Mouse (Mus musculus) lung, embryonic 14.5 days (tissue): ENCODE results near the gene Pdap1. TPM values are rescaled to one million over a fixed set of nuclear protein-coding genes. Genes with fewer than 3 reads are reported as not detected.
"Not testable (repeated sequence)": the region's sequence is repeated elsewhere in the genome, so short reads cannot be mapped to it uniquely, and the experiment has no call there.

Source experiments
- ATAC-seq: fragments of 200-750 bp; cut with Nextera tagmentation; 2 replicates; pipeline ENCODE4 v1.8.0; 2017; ENCODE audit warnings: mild to moderate bottlenecking, moderate TSS enrichment, moderate library complexity; ENCODE audit not compliant: insufficient read depth
- DNase-seq: peaks from one replicate; pipeline ENCODE4 v3.0.0-alpha.2; 2015
- H3K27ac ChIP-seq: fragments of 300-500 bp; sonication (generic); 2 replicates; pipeline ENCODE4 v1.5.1; 2014; ENCODE audit warnings: low read depth, mild to moderate bottlenecking, moderate library complexity
- H3K27me3 ChIP-seq: fragments of 300-500 bp; sonication (generic); 2 replicates; pipeline ENCODE4 v1.6.1; 2014; ENCODE audit warnings: low read length, control low read depth; ENCODE audit not compliant: insufficient read depth
- H3K36me3 ChIP-seq: fragments of 300-500 bp; sonication (generic); 2 replicates; pipeline ENCODE4 v1.6.1; 2014; ENCODE audit warnings: control low read depth; ENCODE audit not compliant: insufficient read depth
- H3K4me1 ChIP-seq: fragments of 300-500 bp; sonication (generic); 2 replicates; pipeline ENCODE4 v1.6.1; 2014; ENCODE audit warnings: antibody characterized with exemption, control low read depth; ENCODE audit not compliant: insufficient read depth
- H3K4me2 ChIP-seq: fragments of 300-500 bp; sonication (generic); 2 replicates; pipeline ENCODE4 v1.6.1; 2014; ENCODE audit warnings: mild to moderate bottlenecking
- H3K4me3 ChIP-seq: fragments of 300-500 bp; sonication (generic); 2 replicates; pipeline ENCODE4 v1.5.1; 2014; ENCODE audit warnings: low read depth, low read length
- H3K9ac ChIP-seq: fragments of 300-500 bp; sonication (generic); 2 replicates; pipeline ENCODE4 v1.6.1; 2014
- H3K9me3 ChIP-seq: fragments of 300-500 bp; sonication (generic); 2 replicates; pipeline ENCODE4 v1.6.1; 2016; ENCODE audit warnings: low read depth, low read length, control low read depth
- CTCF ChIP-seq: IDR thresholded peaks from 2 replicates; pipeline ENCODE4 v1.5.1; 2016; ENCODE audit warnings: antibody characterized with exemption, low read depth
- WGBS: fragments of 180-500 bp; shearing (Covaris S2); extraction: QIAGEN DNeasy Blood & Tissue Kit; methylation state at CpG from one replicate; pipeline ENCODE4 v1.1.7; 2014; 5-methylcytosine and 5-hydroxymethylcytosine counted together
- polyA plus RNA-seq: library from polyadenylated mRNA; unstranded; fragments of >200 nt; fragmentation: Nextera tagmentation; extraction: Ambion mirVana; gene quantifications from 2 replicates; pipeline ENCODE4 v1.2.1, GENCODE M21; 2014

The Pdap1 gene
- polyA plus RNA-seq, 1 experiment from 2014 or later = 107 TPM

DNA sequence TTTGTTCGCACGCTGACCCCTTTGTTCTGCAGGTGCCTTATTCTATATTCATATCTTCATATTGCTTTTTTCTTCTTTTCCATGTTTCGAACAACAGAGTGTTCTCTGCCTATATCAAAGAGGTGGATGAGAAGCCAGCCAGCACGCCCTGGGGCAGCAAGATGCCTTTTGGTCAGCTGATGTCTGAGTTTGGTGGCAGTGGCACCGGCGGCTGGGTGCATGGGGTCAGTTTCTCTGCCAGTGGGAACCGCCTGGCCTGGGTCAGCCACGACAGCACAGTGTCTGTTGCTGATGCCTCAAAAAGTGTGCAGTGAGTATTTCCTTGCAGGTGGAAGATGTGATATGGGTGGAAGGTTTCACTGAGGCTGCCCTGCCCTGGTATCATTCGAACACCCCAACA, 39.1 kb downstream of the Pdap1 start:
- H3K4me2 ChIP-seq = no peak overlapping the region
- H3K4me1 ChIP-seq = no peaks in the 10 kb centered on the region
- no peak overlapping the region for H3K9ac ChIP-seq
- TF ChIP-seq CTCF = no peak
- 92% methylated on average over 9 of the region's 9 CpGs for WGBS
- no peaks in the 10 kb centered on the region for H3K9me3 ChIP-seq
- H3K36me3 ChIP-seq = peaks cover 75% of the 10 kb centered on the region
- ATAC-seq (no peak), DNase-seq (no peak)
- no peaks in the 10 kb centered on the region for H3K27me3 ChIP-seq
- no peak overlapping the region for H3K27ac ChIP-seq
- H3K4me3 ChIP-seq = no peak overlapping the region

DNA sequence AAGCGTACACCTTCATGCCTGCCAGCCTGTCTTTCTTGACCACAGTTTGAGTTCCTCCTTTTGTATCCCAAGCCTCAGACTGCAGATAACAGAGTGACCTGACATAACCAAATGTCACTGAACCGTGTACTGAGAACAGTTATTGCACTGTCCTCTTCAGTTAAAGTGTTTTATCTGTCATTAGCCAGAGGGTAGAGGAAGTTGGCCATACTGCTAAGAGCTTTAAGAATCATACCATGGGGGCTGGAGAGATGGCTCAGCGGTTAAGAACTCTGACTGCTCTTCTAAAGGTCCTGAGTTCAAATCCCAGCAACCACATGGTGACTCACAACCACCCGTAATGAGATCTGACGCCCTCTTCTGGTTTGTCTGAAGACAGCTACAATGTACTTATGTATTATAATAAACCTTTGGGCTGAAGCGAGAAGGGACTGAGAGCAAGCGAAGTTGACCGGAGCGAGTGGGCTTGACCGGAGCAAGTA, 41.7 kb downstream of the Pdap1 start:
- Histone ChIP-seq H3K4me1 (no peaks in the 10 kb centered on the region), H3K4me3 (no peak overlapping the region), H3K9me3 (no peaks in the 10 kb centered on the region), H3K27ac (no peak overlapping the region), H3K27me3 (no peaks in the 10 kb centered on the region), H3K4me2 (no peak overlapping the region), H3K36me3 (peaks cover 76% of the 10 kb centered on the region), H3K9ac (no peak overlapping the region)
- TF ChIP-seq CTCF = no peak
- 87% methylated on average over 10 of the region's 10 CpGs for WGBS
- ATAC-seq (no peak), DNase-seq (no peak)

GRCm38 (mm10) chr5:145096195-145096594, 43.8 kb downstream of the Pdap1 start:
- Histone ChIP-seq H3K4me3 (no peak overlapping the region), H3K36me3 (peaks cover 78% of the 10 kb centered on the region), H3K27me3 (no peaks in the 10 kb centered on the region), H3K9ac (no peak overlapping the region), H3K4me2 (no peak overlapping the region), H3K27ac (no peak overlapping the region), H3K4me1 (no peaks in the 10 kb centered on the region), H3K9me3 (no peaks in the 10 kb centered on the region)
- ATAC-seq (no peak), DNase-seq (no peak)
- 86% methylated on average over 4 of the region's 4 CpGs for WGBS
- no peak for TF ChIP-seq CTCF

GRCm38 (mm10) chr5:145089878-145090277, 50.2 kb downstream of the Pdap1 start:
- Histone ChIP-seq H3K4me1 (no peaks in the 10 kb centered on the region), H3K4me2 (no peak overlapping the region), H3K27ac (no peak overlapping the region), H3K9ac (no peak overlapping the region), H3K9me3 (no peaks in the 10 kb centered on the region), H3K36me3 (peaks cover 43% of the 10 kb centered on the region), H3K27me3 (no peaks in the 10 kb centered on the region), H3K4me3 (no peak overlapping the region)
- no peak for TF ChIP-seq CTCF
- WGBS = 79% methylated on average over 3 of the region's 3 CpGs
- no peak for ATAC-seq
- no peak for DNase-seq

DNA sequence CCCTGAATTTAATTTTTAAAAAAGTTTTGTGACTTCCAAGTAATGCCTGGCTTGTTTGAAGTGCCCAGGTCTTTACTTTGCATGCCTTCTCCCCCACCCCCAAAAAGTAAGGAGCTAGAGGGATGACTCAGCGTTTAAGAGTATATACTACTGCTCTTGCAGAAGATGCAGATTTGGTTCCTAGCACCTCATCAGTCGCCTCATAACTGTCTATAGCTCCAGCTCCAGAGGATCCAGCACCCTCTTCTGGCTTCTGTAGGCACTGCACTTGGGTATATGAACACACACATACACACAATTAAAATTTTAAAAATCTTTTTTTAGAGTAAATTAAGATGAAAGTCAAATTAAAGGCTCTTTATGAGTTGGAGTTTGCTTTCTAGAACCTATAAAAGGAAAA, 51.9 kb downstream of the Pdap1 start:
- WGBS = 95% methylated on average over 2 of the region's 2 CpGs
- no peak for ATAC-seq
- H3K36me3 ChIP-seq = peaks cover 26% of the 10 kb centered on the region

DNA sequence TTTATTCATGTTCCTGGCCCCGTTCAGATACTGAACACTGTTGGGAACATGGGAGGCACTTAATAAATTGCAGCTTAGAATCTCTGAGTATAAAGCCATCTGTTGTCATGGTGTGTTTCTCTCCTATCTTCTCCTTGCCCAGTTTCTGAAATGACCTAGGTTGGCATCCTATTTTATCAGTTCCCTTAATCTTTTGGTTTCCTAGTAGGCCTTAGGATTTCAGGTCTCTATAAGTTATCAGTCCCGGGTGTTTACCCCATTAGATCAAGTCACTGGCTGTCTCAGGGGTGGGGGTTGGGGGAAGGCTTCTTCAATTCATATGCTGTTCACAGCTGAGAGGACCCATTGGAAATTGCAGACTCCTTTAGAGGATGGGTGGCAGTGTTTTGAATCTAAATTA, 55.2 kb downstream of the Pdap1 start:
- DNase-seq (no peak), ATAC-seq (no peak)
- H3K9ac ChIP-seq = peak overlapping the region; percentile 80
- TF ChIP-seq CTCF = no peak
- no peaks in the 10 kb centered on the region for H3K9me3 ChIP-seq
- no peak overlapping the region for H3K27ac ChIP-seq
- H3K4me3 ChIP-seq = peak overlapping the region; percentile 83
- H3K4me1 ChIP-seq = no peaks in the 10 kb centered on the region
- H3K27me3 ChIP-seq = no peaks in the 10 kb centered on the region
- 0 out of 2 replicates have a peak, but pooled peaks cover 5% of the 10 kb centered on the region for H3K36me3 ChIP-seq
- 56% methylated on average over 2 of the region's 2 CpGs for WGBS
- H3K4me2 ChIP-seq = peak overlapping the region; percentile 85

More for the DNA sequence above, 51.9 kb downstream of the Pdap1 start:
- H3K27me3 ChIP-seq = no peaks in the 10 kb centered on the region
- H3K9me3 ChIP-seq = no peaks in the 10 kb centered on the region
- DNase-seq = no peak
- no peak overlapping the region for H3K4me3 ChIP-seq
- no peak overlapping the region for H3K27ac ChIP-seq
- no peaks in the 10 kb centered on the region for H3K4me1 ChIP-seq
- no peak overlapping the region for H3K4me2 ChIP-seq
- no peak for TF ChIP-seq CTCF
- no peak overlapping the region for H3K9ac ChIP-seq

DNA sequence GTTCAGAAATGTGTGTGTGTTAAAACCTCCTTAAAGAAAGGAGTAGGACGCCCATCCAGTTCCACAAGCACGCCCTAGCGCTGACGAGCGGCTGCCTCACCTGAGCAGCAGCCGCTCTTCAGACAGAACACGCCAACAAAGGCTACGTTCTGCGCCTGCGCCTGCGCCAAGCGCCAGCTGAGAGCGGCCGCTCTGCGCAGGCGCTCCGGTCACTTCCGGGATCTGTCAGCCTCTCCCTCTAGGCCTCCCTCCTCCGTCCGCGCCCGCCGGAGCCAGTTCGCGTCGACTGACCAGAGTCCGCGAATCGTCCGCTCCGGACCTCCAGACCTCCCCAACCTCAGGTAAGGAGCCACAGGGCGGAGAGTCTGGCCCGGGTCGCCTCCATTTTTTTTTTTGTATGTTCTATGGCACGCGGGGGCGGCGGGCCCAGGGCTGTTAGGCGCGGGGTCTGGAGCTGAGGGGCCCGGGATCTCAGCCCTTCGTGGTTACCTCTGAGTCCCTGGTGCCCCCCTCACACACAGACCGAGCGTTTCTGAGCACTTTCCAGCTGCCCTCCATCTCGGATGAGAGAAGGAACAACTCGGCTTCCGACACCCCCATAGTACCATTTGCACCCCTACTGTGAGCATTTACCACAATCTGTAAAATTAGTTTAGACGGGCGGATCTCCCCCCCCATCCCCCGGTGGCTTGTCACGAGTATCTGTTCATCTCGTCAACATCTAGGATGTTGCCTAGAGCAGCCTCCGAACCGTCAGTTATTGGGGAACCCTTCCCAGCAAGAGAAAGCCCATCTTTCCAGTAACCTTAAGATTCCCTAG, 56.2 kb downstream of the Pdap1 start, which contains the start of the genes Arpc1a and Kpna7:
Gene Arpc1a, plus strand, starts transcription at position 199 of the 820 bp plus-strand sequence.
Gene Kpna7, minus strand, starts transcription at position 399 of the 820 bp plus-strand sequence.
- H3K27me3 ChIP-seq = no peaks in the 10 kb centered on the region
- TF ChIP-seq CTCF = no peak
- ATAC-seq = peak; percentile 98
- DNase-seq = peak; percentile 98
- H3K4me1 ChIP-seq = no peaks in the 10 kb centered on the region
- H3K4me2 ChIP-seq = peak within 1 kb of the TSS; percentile 85
- WGBS = under 1% methylated on average over 54 of the region's 54 CpGs
- peak within 1 kb of the TSS; percentile 83 for H3K4me3 ChIP-seq
- H3K36me3 ChIP-seq = 0 out of 2 replicates have a peak, but pooled peaks cover 5% of the 10 kb centered on the region
- peak within 1 kb of the TSS; percentile 76 for H3K27ac ChIP-seq
- no peaks in the 10 kb centered on the region for H3K9me3 ChIP-seq
- H3K9ac ChIP-seq = peak within 1 kb of the TSS; percentile 80

DNA sequence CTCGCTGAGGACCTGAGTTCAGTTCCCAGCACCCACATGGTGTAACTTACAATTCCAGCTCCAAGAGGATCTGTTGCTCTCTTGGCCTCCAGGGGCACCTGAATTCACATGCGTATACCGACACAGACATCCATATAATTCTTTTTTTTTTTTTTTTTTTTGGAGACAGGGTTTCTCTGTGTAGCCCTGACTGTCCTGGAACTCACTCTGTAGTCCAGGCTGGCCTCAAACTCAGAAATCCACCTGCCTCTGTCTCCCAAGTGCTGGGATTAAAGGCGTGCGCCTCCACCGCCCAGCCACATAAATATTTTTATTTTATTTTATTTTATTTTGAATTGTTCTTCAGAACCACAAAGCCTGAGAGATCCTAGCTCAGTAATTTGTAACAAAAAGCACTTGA, 56.8 kb downstream of the Pdap1 start:
- not testable (repeated sequence) for H3K36me3 ChIP-seq, DNase-seq, H3K9me3 ChIP-seq, H3K27me3 ChIP-seq, H3K4me1 ChIP-seq
- peak overlapping the region; percentile 80 for H3K9ac ChIP-seq
- H3K27ac ChIP-seq = peak overlapping the region; percentile 76
- peak overlapping the region; percentile 83 for H3K4me3 ChIP-seq
- H3K4me2 ChIP-seq = peak overlapping the region; percentile 85
- WGBS = 49% methylated on average over 6 of the region's 6 CpGs
- peak; percentile 33 for ATAC-seq
